ENCODE assay signal across 27 mouse cellular contexts in the genomic region with DNA sequence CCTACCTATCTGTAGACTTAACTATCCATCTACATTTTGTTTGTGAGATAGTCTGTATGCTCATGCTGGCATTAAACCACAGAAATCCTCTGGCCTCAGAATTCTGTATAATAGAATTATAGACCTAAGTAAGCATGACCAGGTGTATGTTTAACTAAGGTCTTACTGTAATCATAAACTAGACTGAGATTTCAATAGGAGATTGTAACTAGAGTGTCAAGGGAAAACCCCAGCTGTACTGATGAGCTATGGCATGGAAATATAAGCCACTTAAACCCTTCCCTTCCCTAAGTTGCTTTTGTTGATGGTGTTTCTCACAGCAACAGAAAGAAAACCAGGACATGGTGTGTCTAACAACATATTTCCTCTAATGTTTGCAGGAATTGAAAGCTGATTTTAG.
"Had no signal": no experiment of that assay in that cellular context is flagged by ENCODE, and none has a peak within 500 bp of the region (broad histone marks: within the 10 kb centered on the region; RNA-seq: fewer than 3 reads in every experiment).

No protein-coding gene starts in this region.

- H3K4me1 ChIP-seq: heart, embryonic 10.5 days; heart, embryonic 12.5 days; hindbrain, embryonic 10.5 days; hindbrain, embryonic 12.5 days; intestine, embryonic 15.5 days; limb, embryonic 10.5 days; limb, embryonic 12.5 days; liver, embryonic 13.5 days; liver, embryonic 15.5 days had no signal

- H3K27me3 ChIP-seq: heart, embryonic 12.5 days; hindbrain, embryonic 12.5 days; intestine, embryonic 15.5 days; limb, embryonic 12.5 days; liver, embryonic 13.5 days; liver, embryonic 15.5 days had no signal

- H3K27ac ChIP-seq: gastrocnemius, adult 2 months; heart, embryonic 10.5 days; hindbrain, embryonic 10.5 days; hindbrain, embryonic 12.5 days; hindbrain, embryonic 14.5 days; intestine, embryonic 15.5 days; layer of hippocampus, adult 2 months; left cerebral cortex, adult 2 months; limb, embryonic 10.5 days; limb, embryonic 12.5 days; liver, embryonic 13.5 days; liver, embryonic 15.5 days had no signal

- H3K36me3 ChIP-seq: heart, embryonic 10.5 days; heart, embryonic 12.5 days; hindbrain, embryonic 10.5 days; hindbrain, embryonic 12.5 days; intestine, embryonic 15.5 days; limb, embryonic 10.5 days; limb, embryonic 12.5 days; liver, embryonic 13.5 days; liver, embryonic 15.5 days had no signal

- H3K4me3 ChIP-seq: gastrocnemius, adult 2 months; heart, embryonic 10.5 days; heart, embryonic 12.5 days; hindbrain, embryonic 10.5 days; hindbrain, embryonic 12.5 days; intestine, embryonic 15.5 days; layer of hippocampus, adult 2 months; left cerebral cortex, adult 2 months; limb, embryonic 10.5 days; limb, embryonic 12.5 days; liver, embryonic 13.5 days; liver, embryonic 15.5 days had no signal

- ATAC-seq: hindbrain, embryonic 16.5 days; inflammation-experienced regulatory T-cells, adult 6 months; intestine, embryonic 15.5 days; intestine, postnatal 0 days had no signal

- H3K4me2 ChIP-seq: heart, embryonic 12.5 days; hindbrain, embryonic 12.5 days; hindbrain, embryonic 14.5 days; intestine, embryonic 15.5 days; limb, embryonic 12.5 days; liver, embryonic 11.5 days; liver, embryonic 13.5 days; liver, embryonic 15.5 days had no signal

- H3K9ac ChIP-seq: heart, embryonic 12.5 days; hindbrain, embryonic 12.5 days; hindbrain, embryonic 14.5 days; intestine, embryonic 15.5 days; limb, embryonic 12.5 days; liver, embryonic 13.5 days; liver, embryonic 15.5 days had no signal

- DNase-seq: gastrocnemius, adult 2 months; gastrocnemius, postnatal 10 days; gastrocnemius, postnatal 25 days; heart, adult 18-20 months; heart, postnatal 10 days; heart, postnatal 4 days; kidney, adult 2 months; kidney, adult 9 months; kidney, postnatal 14 days; kidney, postnatal 4 days; liver; liver, embryonic 13.5 days had no signal

- H3K9me3 ChIP-seq: heart, embryonic 10.5 days; heart, embryonic 12.5 days; hindbrain, embryonic 10.5 days; hindbrain, embryonic 12.5 days; intestine, embryonic 15.5 days; limb, embryonic 10.5 days; limb, embryonic 12.5 days; liver, embryonic 13.5 days; liver, embryonic 15.5 days had no signal
